Mouse (Mus musculus) embryonic facial prominence, embryonic 14.5 days (tissue): ENCODE results near the gene Apol9a. TPM values are rescaled to one million over a fixed set of nuclear protein-coding genes. Genes with fewer than 3 reads are reported as not detected.

Experiments used
- ATAC-seq: fragments of 200-750 bp; cut with Nextera tagmentation; 2 replicates; pipeline ENCODE4 v1.8.0; 2017; ENCODE audit warnings: low read depth, moderate number of reproducible peaks, moderate TSS enrichment
- DNase-seq: peaks from one replicate; pipeline ENCODE4 v3.0.0-alpha.2; 2015; ENCODE audit warnings: low spot score
- H3K27ac ChIP-seq: fragments of 300-500 bp; sonication (generic); replicated peaks from 2 replicates; pipeline ENCODE4 v1.5.1; 2014; ENCODE audit warnings: low read depth, mild to moderate bottlenecking, low read length, moderate library complexity
- H3K27me3 ChIP-seq: fragments of 300-500 bp; sonication (generic); replicated peaks from 2 replicates; pipeline ENCODE4 v1.6.1; 2014; ENCODE audit warnings: low read length; ENCODE audit not compliant: control insufficient read depth, insufficient read depth
- H3K36me3 ChIP-seq: fragments of 300-500 bp; sonication (generic); 2 replicates; pipeline ENCODE4 v1.6.1; 2014; ENCODE audit warnings: low read length, mixed read lengths; ENCODE audit not compliant: control insufficient read depth, insufficient read depth
- H3K4me1 ChIP-seq: fragments of 300-500 bp; sonication (generic); 2 replicates; pipeline ENCODE4 v1.6.1; 2014; ENCODE audit warnings: antibody characterized with exemption, low read length; ENCODE audit not compliant: control insufficient read depth, insufficient read depth
- H3K4me2 ChIP-seq: fragments of 300-500 bp; sonication (generic); 2 replicates; pipeline ENCODE4 v1.6.1; 2014; ENCODE audit warnings: low read depth, mild to moderate bottlenecking, low read length, moderate library complexity, mixed read lengths
- H3K4me3 ChIP-seq: fragments of 300-500 bp; sonication (generic); 2 replicates; pipeline ENCODE4 v1.5.1; 2014; ENCODE audit warnings: low read depth, mild to moderate bottlenecking, low read length
- H3K9ac ChIP-seq: fragments of 300-500 bp; sonication (generic); 2 replicates; pipeline ENCODE4 v1.6.1; 2014; ENCODE audit warnings: low read depth, mild to moderate bottlenecking, low read length, moderate library complexity, mixed read lengths
- H3K9me3 ChIP-seq: fragments of 300-500 bp; sonication (generic); 2 replicates; pipeline ENCODE4 v1.6.1; 2016; ENCODE audit warnings: low read length; ENCODE audit not compliant: control insufficient read depth
- WGBS: fragments of 180-500 bp; shearing (Covaris S2); extraction: QIAGEN DNeasy Blood & Tissue Kit; methylation state at CpG from one replicate; pipeline ENCODE4 v1.1.7; 2014; 5-methylcytosine and 5-hydroxymethylcytosine counted together
- polyA plus RNA-seq: library from polyadenylated mRNA; unstranded; fragments of >200 nt; fragmentation: Nextera tagmentation; extraction: Ambion mirVana; gene quantifications from 2 replicates; pipeline ENCODE4 v1.2.1, GENCODE M21; 2014

The Apol9a gene
- polyA plus RNA-seq, 1 experiment from 2014 or later: 0.31 TPM

DNA sequence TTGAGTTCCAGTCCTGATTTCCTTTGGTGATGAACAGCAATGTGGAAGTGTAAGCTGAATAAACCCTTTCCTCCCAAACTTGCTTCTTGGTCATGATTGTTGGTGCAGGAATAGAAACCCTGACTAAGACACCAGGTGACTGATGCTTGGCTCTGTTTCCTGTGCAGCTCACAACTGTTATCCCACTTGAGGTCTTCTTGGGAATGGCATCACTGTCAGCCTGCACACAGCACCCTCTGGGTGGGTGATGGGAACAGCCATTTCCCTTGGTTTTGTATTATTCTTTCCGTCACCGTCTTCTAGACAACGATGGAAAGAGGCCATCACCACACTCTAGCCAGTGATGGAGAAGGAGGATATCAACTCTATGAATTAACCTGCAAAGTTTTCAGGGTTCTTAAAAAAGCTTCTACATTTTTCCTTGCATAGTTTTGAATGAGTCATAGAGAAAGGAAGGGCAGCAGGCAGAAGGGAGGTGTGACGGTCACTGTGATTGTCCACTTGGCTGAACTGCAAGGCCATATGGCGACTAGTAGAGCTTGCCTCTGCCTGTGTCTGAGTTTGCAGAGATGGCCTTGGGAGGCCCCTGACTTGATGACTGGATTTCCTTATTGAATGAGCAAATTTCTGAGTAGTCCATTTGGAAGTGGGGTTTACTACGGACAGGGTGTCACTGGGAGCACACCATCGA lies 26.4 kb downstream of the Apol9a start:
- no peak overlapping the region for H3K4me3 ChIP-seq
- no peak for ATAC-seq
- no peaks in the 10 kb centered on the region for H3K36me3 ChIP-seq
- DNase-seq: no peak
- no peak overlapping the region for H3K9ac ChIP-seq
- 92% methylated on average over 7 of the region's 7 CpGs for WGBS
- H3K4me1 ChIP-seq: no peaks in the 10 kb centered on the region
- H3K27ac ChIP-seq: no peak overlapping the region
- H3K27me3 ChIP-seq: no peaks in the 10 kb centered on the region
- no peak overlapping the region for H3K4me2 ChIP-seq
- no peaks in the 10 kb centered on the region for H3K9me3 ChIP-seq

DNA sequence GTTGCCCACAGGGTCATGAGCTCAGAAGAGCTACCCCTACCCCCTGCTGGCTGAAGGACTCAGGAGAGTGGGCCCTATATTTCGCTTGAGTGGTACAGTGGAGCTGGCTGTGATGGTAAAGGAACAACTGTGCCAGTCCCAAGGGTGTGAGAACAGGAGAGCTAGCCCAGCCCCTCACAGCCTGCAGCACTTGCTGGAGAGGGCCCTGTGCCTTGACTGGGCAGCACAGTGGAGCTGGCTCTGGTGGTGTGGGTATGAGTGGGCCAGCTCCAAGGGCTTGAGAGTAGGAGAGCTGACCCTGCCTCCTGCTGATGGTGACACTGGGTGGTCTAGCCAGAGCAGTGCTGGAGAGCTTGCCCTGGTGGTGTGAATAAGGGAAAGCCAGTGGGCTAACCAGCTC lies 28.1 kb downstream of the Apol9a start:
- no peak overlapping the region for H3K4me3 ChIP-seq
- no peaks in the 10 kb centered on the region for H3K27me3 ChIP-seq
- H3K4me2 ChIP-seq: no peak overlapping the region
- DNase-seq (no peak), ATAC-seq (no peak)
- no peak overlapping the region for H3K9ac ChIP-seq
- 71% methylated on average over 1 of the region's 1 CpGs for WGBS
- H3K9me3 ChIP-seq: no peaks in the 10 kb centered on the region
- no peaks in the 10 kb centered on the region for H3K4me1 ChIP-seq
- H3K27ac ChIP-seq: no peak overlapping the region
- no peaks in the 10 kb centered on the region for H3K36me3 ChIP-seq

DNA sequence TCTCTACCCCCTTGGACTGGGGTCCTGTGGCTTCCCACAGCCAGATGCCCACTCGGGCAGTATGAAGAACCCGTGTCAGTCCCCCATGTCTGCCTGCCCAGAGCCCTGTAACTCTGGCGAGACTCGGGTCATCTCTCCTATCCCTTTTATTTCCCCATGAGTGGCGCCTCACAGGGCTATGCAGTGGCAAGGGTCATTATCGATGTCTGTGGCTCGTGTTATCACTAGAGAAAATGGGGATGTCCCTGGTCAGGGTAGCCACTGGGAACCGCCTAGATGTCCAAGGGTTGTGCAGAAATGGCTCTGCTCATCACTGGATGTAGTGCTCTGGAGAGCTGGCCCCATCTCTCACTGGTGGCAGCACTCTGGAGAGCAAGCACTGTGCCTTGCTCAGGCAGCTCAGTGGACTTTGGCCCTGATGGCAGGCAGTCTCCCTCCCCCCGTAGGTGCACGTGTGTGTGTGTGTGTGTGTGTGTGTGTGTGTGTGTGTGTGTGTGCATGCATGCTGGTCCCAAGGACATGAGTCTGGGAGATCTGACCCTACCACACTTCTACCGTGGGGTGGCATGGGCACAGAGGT lies 28.6 kb downstream of the Apol9a start:
- ATAC-seq: no peak
- no peaks in the 10 kb centered on the region for H3K36me3 ChIP-seq

DNA sequence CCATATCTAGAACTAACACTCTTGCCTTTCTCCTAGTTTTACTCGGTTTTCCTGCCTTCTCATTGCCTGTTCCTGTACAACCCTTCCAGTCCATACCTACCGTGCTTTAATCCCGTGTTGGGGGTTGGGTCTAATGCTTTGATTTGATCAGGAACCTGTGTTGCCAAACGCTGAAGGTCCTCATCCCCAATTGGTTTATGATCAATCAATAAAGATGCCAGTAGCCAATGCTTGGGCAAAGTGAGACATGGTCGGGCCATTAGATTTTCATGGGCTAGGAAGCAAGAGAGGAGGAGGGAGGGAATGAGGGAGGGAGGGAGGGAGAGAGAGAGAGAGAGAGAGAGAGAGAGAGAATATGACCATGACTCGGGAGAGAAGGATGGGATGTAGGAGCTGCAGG lies 29.5 kb downstream of the Apol9a start:
- Histone ChIP-seq H3K36me3 (no peaks in the 10 kb centered on the region), H3K4me2 (no peak overlapping the region), H3K27ac (no peak overlapping the region), H3K9me3 (no peaks in the 10 kb centered on the region), H3K27me3 (no peaks in the 10 kb centered on the region), H3K4me1 (no peaks in the 10 kb centered on the region), H3K9ac (no peak overlapping the region), H3K4me3 (no peak overlapping the region)
- DNase-seq: no peak
- 79% methylated on average over 6 of the region's 6 CpGs for WGBS
- no peak for ATAC-seq

More for the DNA sequence above, 28.6 kb downstream of the Apol9a start:
- no peak overlapping the region for H3K4me3 ChIP-seq
- H3K4me2 ChIP-seq: no peak overlapping the region
- no peaks in the 10 kb centered on the region for H3K27me3 ChIP-seq
- H3K4me1 ChIP-seq: no peaks in the 10 kb centered on the region
- no peaks in the 10 kb centered on the region for H3K9me3 ChIP-seq
- H3K9ac ChIP-seq: no peak overlapping the region
- DNase-seq: no peak
- H3K27ac ChIP-seq: no peak overlapping the region
- WGBS: 88% methylated on average over 10 of the region's 11 CpGs

DNA sequence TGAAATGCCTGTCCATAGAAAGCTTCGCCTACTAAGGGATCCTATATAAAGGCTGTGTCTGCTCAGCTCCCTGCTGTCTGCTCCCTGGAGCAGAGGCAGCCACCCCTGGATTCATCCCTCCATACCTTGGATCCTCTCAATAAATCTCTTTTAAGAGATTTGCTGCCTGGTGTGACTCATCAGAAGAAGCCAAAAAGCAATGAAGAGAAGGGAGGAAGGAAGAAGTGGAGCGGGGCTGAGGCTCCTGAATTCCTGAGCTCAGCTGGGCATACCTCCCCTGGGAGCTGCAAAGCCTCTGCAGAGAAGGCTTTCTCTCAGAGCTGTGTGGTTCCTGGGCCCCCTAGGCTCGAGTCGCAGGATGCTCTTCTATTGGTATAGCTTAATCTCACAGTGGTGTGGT lies 31.0 kb downstream of the Apol9a start:
- H3K4me1 ChIP-seq: no peaks in the 10 kb centered on the region
- no peak overlapping the region for H3K27ac ChIP-seq
- no peaks in the 10 kb centered on the region for H3K36me3 ChIP-seq
- no peak overlapping the region for H3K9ac ChIP-seq
- H3K27me3 ChIP-seq: no peaks in the 10 kb centered on the region
- no peak for ATAC-seq
- H3K4me3 ChIP-seq: no peak overlapping the region
- WGBS: 37% methylated on average over 4 of the region's 4 CpGs
- DNase-seq: no peak
- H3K4me2 ChIP-seq: no peak overlapping the region
- no peaks in the 10 kb centered on the region for H3K9me3 ChIP-seq

DNA sequence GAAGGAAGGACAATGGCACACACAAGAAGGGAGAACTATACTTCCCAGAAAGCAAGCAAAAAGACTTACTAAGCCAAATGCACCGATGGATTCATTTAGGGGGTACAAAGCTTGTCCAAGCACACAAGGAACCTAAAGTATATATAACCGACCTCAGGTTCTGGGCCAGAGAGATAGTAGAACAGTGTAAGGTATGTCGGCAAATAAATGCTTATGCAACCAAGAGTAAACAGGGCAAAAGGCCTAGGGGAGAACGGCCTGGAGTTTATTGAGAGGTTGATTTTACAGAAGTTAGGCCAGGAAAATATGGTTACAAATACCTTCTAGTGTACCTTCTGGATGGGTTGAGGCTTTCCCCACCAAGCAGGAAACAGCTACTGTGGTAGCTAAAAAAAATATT lies 33.5 kb downstream of the Apol9a start:
- H3K4me3 ChIP-seq: no peak overlapping the region

DNA sequence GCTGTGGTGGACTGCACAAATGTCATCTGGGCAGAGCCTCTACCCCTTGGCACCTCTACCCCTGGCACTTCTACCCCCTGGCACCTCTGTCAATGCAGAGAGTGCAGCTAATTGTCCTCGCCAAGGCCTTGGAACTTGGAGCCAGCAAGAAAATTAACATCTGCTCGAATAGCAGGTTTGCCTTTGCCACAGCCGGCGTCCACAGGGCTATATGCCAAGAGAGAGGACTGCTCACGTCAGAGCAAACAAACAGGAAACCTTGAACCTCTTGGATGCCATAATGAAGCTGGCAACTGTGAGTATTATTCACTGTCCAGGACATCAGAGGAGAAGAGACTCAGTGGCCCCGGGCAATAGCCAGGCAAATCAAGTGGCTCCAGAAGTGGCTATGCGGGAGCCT lies 34.0 kb downstream of the Apol9a start:
- no peak for DNase-seq
- no peaks in the 10 kb centered on the region for H3K4me1 ChIP-seq
- H3K27me3 ChIP-seq: no peaks in the 10 kb centered on the region
- no peak overlapping the region for H3K9ac ChIP-seq
- 79% methylated on average over 7 of the region's 7 CpGs for WGBS
- no peak overlapping the region for H3K27ac ChIP-seq
- no peak overlapping the region for H3K4me3 ChIP-seq
- H3K36me3 ChIP-seq: no peaks in the 10 kb centered on the region
- no peaks in the 10 kb centered on the region for H3K9me3 ChIP-seq
- H3K4me2 ChIP-seq: no peak overlapping the region
- ATAC-seq: no peak

More for the DNA sequence above, 33.5 kb downstream of the Apol9a start:
- Histone ChIP-seq H3K27me3 (no peaks in the 10 kb centered on the region), H3K36me3 (no peaks in the 10 kb centered on the region), H3K4me1 (no peaks in the 10 kb centered on the region), H3K9ac (no peak overlapping the region), H3K4me2 (no peak overlapping the region), H3K9me3 (no peaks in the 10 kb centered on the region), H3K27ac (no peak overlapping the region)
- DNase-seq (no peak), ATAC-seq (no peak)
- WGBS: 90% methylated on average over 4 of the region's 4 CpGs

DNA sequence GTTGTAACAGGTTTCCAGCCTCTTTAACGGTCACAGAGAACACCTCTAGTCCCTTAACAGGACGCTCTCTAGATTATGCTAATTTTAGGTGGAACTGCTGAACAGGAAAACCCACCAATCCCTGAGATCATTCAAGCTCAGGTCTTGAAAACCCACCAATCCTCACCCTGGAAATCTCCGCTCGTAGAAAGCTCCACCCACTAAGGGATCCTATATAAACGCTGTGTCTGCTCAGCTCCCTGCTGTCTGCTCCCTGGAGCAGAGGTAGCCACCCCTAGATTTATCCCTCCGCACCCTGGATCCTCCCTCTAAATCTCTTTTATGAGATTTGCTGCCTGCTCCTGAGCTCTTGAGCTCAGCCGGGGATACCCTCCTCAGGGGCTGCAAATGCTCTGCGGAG lies 40.3 kb downstream of the Apol9a start:
- H3K27ac ChIP-seq: no peak overlapping the region
- DNase-seq (no peak), ATAC-seq (no peak)
- WGBS: 92% methylated on average over 8 of the region's 8 CpGs
- no peaks in the 10 kb centered on the region for H3K27me3 ChIP-seq
- H3K9ac ChIP-seq: no peak overlapping the region
- H3K4me2 ChIP-seq: no peak overlapping the region
- no peak overlapping the region for H3K4me3 ChIP-seq
- peaks cover 16% of the 10 kb centered on the region for H3K4me1 ChIP-seq
- no peaks in the 10 kb centered on the region for H3K36me3 ChIP-seq
- H3K9me3 ChIP-seq: no peaks in the 10 kb centered on the region; the same call in 1 of the 2 replicates

DNA sequence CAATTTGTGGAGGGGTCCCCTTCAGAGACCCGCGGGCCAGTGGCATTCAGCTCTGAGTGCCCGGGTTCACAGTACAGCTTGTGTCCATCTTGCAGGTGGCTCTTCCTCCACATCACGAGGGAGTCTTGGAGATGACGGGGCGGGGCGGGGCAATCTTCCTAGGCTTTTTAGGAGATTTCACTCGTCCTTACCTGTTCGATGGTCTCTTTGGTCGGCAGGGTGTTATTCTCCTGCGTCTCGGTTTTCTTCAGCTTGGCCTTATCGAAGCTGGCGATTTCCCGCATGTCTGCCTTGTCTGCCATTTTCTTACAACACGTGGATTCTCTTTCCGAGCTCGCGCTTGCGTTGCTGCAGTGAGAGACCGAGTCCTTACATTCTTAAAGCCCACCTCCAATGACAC lies 41.0 kb downstream of the Apol9a start:
- H3K9ac ChIP-seq: no peak overlapping the region
- WGBS: 92% methylated on average over 21 of the region's 21 CpGs

More for the DNA sequence above, 41.0 kb downstream of the Apol9a start:
- Histone ChIP-seq H3K4me1 (peaks cover 22% of the 10 kb centered on the region), H3K27ac (no peak overlapping the region), H3K4me2 (no peak overlapping the region), H3K36me3 (no peaks in the 10 kb centered on the region), H3K9me3 (no peaks in the 10 kb centered on the region; the same call in 1 of the 2 replicates), H3K27me3 (no peaks in the 10 kb centered on the region), H3K4me3 (no peak overlapping the region)
- ATAC-seq: no peak
- no peak for DNase-seq
